Mouse (Mus musculus) forebrain, embryonic 15.5 days (tissue): ENCODE data around the gene Fam136a. TPM values are rescaled to one million over a fixed set of nuclear protein-coding genes. Genes with fewer than 3 reads are reported as not detected.

Experiments
- ATAC-seq: fragments of 200-750 bp; cut with Nextera tagmentation; replicated peaks from 2 replicates; pipeline ENCODE4 v1.8.0; 2017; ENCODE audit warnings: mild to moderate bottlenecking, moderate TSS enrichment, moderate library complexity
- H3K27ac ChIP-seq: fragments of 300-500 bp; sonication (generic); replicated peaks from 2 replicates; pipeline ENCODE4 v1.5.1; 2015; ENCODE audit warnings: mild to moderate bottlenecking, inconsistent platforms
- H3K27me3 ChIP-seq: fragments of 300-500 bp; sonication (generic); 2 replicates; pipeline ENCODE4 v1.6.1; 2015; ENCODE audit warnings: inconsistent platforms
- H3K36me3 ChIP-seq: fragments of 300-500 bp; sonication (generic); 2 replicates; pipeline ENCODE4 v1.6.1; 2015; ENCODE audit warnings: mild to moderate bottlenecking, inconsistent platforms
- H3K4me1 ChIP-seq: fragments of 300-500 bp; sonication (generic); 2 replicates; pipeline ENCODE4 v1.6.1; 2015; ENCODE audit warnings: inconsistent platforms
- H3K4me2 ChIP-seq: fragments of 300-500 bp; sonication (generic); replicated peaks from 2 replicates; pipeline ENCODE4 v1.6.1; 2015; ENCODE audit warnings: mild to moderate bottlenecking, inconsistent platforms
- H3K4me3 ChIP-seq: fragments of 300-500 bp; sonication (generic); 2 replicates; pipeline ENCODE4 v1.5.1; 2015; ENCODE audit warnings: mild to moderate bottlenecking, inconsistent platforms
- H3K9ac ChIP-seq: fragments of 300-500 bp; sonication (generic); replicated peaks from 2 replicates; pipeline ENCODE4 v1.6.1; 2015; ENCODE audit warnings: mild to moderate bottlenecking, inconsistent platforms
- H3K9me3 ChIP-seq: fragments of 300-500 bp; sonication (generic); 2 replicates; pipeline ENCODE4 v1.6.1; 2016; ENCODE audit warnings: inconsistent platforms
- WGBS: fragments of 180-500 bp; shearing (Covaris S2); methylation state at CpG from one replicate; pipeline ENCODE4 v1.1.7; 2015; ENCODE audit warnings: mixed read lengths; 5-methylcytosine and 5-hydroxymethylcytosine counted together
- polyA plus RNA-seq: library from polyadenylated mRNA; unstranded; fragments of >200 nt; fragmentation: Nextera tagmentation; extraction: Ambion mirVana; gene quantifications from 2 replicates; pipeline ENCODE4 v1.2.1, GENCODE M21; 2015

Gene Fam136a
- polyA plus RNA-seq, 1 experiment from 2014 or later: 123 TPM

DNA sequence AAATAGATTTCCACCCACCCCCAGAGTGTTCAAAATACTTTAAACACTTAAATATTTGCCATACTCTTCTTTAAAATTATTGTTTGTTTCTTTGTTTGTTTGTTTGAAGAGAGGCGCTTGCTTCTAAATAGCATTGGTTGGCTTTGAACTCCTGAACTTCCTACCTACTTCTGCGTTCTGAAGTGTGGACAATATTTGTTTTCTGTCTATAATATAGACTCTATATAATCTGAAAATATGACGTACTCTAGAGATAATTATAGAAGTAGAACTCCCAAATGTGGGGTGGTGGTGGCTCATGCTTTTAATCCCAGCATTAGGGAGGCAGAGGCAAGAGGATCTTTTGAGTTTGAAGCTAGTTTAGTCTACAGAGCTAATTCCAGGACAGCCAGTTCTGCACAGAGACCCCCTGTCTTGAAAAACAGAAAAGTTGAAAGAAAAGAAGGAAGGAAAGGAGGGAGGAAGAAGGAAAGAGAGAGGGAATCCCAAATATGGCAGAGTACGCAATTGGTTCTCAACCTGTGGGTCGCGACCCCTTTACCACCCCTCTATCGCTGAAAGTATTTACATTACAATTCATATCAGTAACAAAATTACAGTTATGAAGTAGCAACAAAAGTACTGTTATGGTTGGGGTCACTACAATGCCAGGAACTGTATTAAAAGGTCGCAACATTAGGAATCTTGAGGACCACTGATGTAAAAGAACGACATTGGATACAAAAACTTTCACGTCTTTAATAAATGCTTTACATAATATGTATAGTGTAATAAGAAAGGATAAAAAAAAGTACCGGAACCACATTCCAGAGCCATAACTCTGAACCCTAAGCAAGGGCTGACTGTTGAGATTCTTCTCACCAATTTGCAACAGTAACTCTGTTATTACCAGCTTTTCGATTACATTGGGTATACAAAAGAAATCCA lies 37.5 kb downstream of the Fam136a start:
- peak overlapping the region; percentile 48 for H3K4me2 ChIP-seq
- WGBS: 43% methylated on average over 12 of the region's 12 CpGs
- H3K9me3 ChIP-seq: no peaks in the 10 kb centered on the region
- no peaks in the 10 kb centered on the region for H3K27me3 ChIP-seq
- ATAC-seq: no peak
- peak overlapping the region; percentile 52 for H3K4me3 ChIP-seq
- H3K27ac ChIP-seq: peak overlapping the region; percentile 99
- H3K4me1 ChIP-seq: peaks cover 25% of the 10 kb centered on the region
- H3K9ac ChIP-seq: peak overlapping the region; percentile 83
- no peaks in the 10 kb centered on the region for H3K36me3 ChIP-seq

GRCm38 (mm10) chr6:86403728-86404099 lies 38.3 kb downstream of the Fam136a start:
- H3K9me3 ChIP-seq: no peaks in the 10 kb centered on the region
- ATAC-seq: peak; percentile 75
- H3K9ac ChIP-seq: peak overlapping the region; percentile 83
- peak overlapping the region; percentile 99 for H3K27ac ChIP-seq
- peaks cover 2% of the 10 kb centered on the region; the same call in 1 of the 2 replicates for H3K36me3 ChIP-seq
- under 1% methylated on average over 15 of the region's 15 CpGs for WGBS
- H3K4me1 ChIP-seq: peaks cover 26% of the 10 kb centered on the region
- no peaks in the 10 kb centered on the region for H3K27me3 ChIP-seq
- peak overlapping the region; percentile 52 for H3K4me3 ChIP-seq
- peak overlapping the region; percentile 48 for H3K4me2 ChIP-seq

GRCm38 (mm10) chr6:86404100-86404861 lies 38.8 kb downstream of the Fam136a start, which contains the start of gene Tia1:
Gene Tia1 (plus strand): TSS chr6:86404219.
- peak; percentile 98 for ATAC-seq
- peak within 1 kb of the TSS; percentile 70 for H3K4me2 ChIP-seq
- peak within 1 kb of the TSS; percentile 99 for H3K27ac ChIP-seq
- WGBS: under 1% methylated on average over 62 of the region's 62 CpGs
- H3K9me3 ChIP-seq: no peaks in the 10 kb centered on the region
- H3K4me1 ChIP-seq: peaks cover 26% of the 10 kb centered on the region
- H3K4me3 ChIP-seq: peak within 1 kb of the TSS; percentile 52
- H3K9ac ChIP-seq: peak within 1 kb of the TSS; percentile 83
- no peaks in the 10 kb centered on the region for H3K27me3 ChIP-seq
- H3K36me3 ChIP-seq: peaks cover 2% of the 10 kb centered on the region; the same call in 1 of the 2 replicates

GRCm38 (mm10) chr6:86404996-86405395 lies 39.5 kb downstream of the Fam136a start:
- Histone ChIP-seq H3K36me3 (peaks cover 2% of the 10 kb centered on the region; the same call in 1 of the 2 replicates), H3K9me3 (no peaks in the 10 kb centered on the region), H3K4me2 (peak overlapping the region; percentile 70), H3K27me3 (no peaks in the 10 kb centered on the region), H3K9ac (peak overlapping the region; percentile 83), H3K27ac (peak overlapping the region; percentile 99), H3K4me3 (peak overlapping the region; percentile 52), H3K4me1 (peaks cover 33% of the 10 kb centered on the region)
- under 1% methylated on average over 11 of the region's 11 CpGs for WGBS
- no peak for ATAC-seq

- H3K9ac ChIP-seq: peak overlapping the region; percentile 41
- H3K4me3 ChIP-seq: peak overlapping the region; percentile 52
Measured at GRCm38 (mm10) chr6:86406306-86406705, 40.9 kb downstream of the Fam136a start.

DNA sequence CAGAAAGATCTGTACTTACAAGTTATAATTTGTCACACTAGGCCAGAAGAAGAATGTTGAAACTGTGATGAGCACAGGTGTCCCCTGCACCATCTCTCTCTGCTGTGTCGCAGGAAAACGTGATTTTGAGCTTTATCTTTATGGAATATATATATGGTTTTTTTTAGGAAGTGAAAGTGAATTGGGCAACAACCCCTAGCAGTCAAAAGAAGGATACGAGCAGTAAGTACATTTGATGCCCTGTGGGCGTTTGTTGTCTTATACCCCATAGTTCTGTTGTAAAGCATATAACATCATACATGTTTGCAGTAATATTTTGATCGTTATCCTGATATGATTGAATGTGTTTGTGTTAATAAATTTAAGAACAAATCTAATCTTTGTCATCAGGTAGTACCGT lies 53.3 kb downstream of the Fam136a start:
- Histone ChIP-seq H3K9me3 (no peaks in the 10 kb centered on the region), H3K4me3 (no peak overlapping the region), H3K9ac (no peak overlapping the region), H3K36me3 (peaks cover 83% of the 10 kb centered on the region), H3K4me2 (no peak overlapping the region), H3K4me1 (no peaks in the 10 kb centered on the region), H3K27ac (no peak overlapping the region), H3K27me3 (no peaks in the 10 kb centered on the region)
- WGBS: 93% methylated on average over 6 of the region's 6 CpGs
- ATAC-seq: no peak

More at GRCm38 (mm10) chr6:86406306-86406705, 40.9 kb downstream of the Fam136a start:
- Histone ChIP-seq H3K27me3 (no peaks in the 10 kb centered on the region), H3K36me3 (peaks cover 2% of the 10 kb centered on the region; the same call in 1 of the 2 replicates), H3K9me3 (no peaks in the 10 kb centered on the region), H3K4me2 (peak overlapping the region; percentile 70), H3K27ac (no peak overlapping the region), H3K4me1 (peaks cover 34% of the 10 kb centered on the region)
- no peak for ATAC-seq

- peaks cover 81% of the 10 kb centered on the region for H3K36me3 ChIP-seq
- no peak overlapping the region for H3K9ac ChIP-seq
- H3K9me3 ChIP-seq: no peaks in the 10 kb centered on the region
- H3K27me3 ChIP-seq: no peaks in the 10 kb centered on the region
- no peak overlapping the region for H3K4me2 ChIP-seq
- H3K4me3 ChIP-seq: no peak overlapping the region
- WGBS: 87% methylated on average over 3 of the region's 3 CpGs
- no peaks in the 10 kb centered on the region for H3K4me1 ChIP-seq
- no peak overlapping the region for H3K27ac ChIP-seq
- no peak for ATAC-seq
Measured at GRCm38 (mm10) chr6:86419239-86419638, 53.8 kb downstream of the Fam136a start.

Other genes with a start within 250 kb of the Fam136a start
- 11.5 and 12.6 TPM in 2 replicates for gene Tgfa, start 170.4 kb upstream of the Fam136a start, polyA plus RNA-seq
- gene Snrpg, start 5.7 kb downstream of the Fam136a start, polyA plus RNA-seq: 510 and 573 TPM in 2 replicates
- 102 and 110 TPM in 2 replicates for gene Pcyox1, start 31.5 kb downstream of the Fam136a start, polyA plus RNA-seq
- gene Tia1, start 38.6 kb downstream of the Fam136a start, polyA plus RNA-seq: 396 and 401 TPM in 2 replicates
- not detected in 2 replicates for gene Gm44790, start 61.0 kb downstream of the Fam136a start, polyA plus RNA-seq
- 33.2 and 35.3 TPM in 2 replicates for gene C87436, start 72.7 kb downstream of the Fam136a start, polyA plus RNA-seq
- gene Pcbp1, start 160.7 kb downstream of the Fam136a start, polyA plus RNA-seq: 409 and 412 TPM in 2 replicates